23 mouse cellular contexts compared by ENCODE assay signal in the genomic region with DNA sequence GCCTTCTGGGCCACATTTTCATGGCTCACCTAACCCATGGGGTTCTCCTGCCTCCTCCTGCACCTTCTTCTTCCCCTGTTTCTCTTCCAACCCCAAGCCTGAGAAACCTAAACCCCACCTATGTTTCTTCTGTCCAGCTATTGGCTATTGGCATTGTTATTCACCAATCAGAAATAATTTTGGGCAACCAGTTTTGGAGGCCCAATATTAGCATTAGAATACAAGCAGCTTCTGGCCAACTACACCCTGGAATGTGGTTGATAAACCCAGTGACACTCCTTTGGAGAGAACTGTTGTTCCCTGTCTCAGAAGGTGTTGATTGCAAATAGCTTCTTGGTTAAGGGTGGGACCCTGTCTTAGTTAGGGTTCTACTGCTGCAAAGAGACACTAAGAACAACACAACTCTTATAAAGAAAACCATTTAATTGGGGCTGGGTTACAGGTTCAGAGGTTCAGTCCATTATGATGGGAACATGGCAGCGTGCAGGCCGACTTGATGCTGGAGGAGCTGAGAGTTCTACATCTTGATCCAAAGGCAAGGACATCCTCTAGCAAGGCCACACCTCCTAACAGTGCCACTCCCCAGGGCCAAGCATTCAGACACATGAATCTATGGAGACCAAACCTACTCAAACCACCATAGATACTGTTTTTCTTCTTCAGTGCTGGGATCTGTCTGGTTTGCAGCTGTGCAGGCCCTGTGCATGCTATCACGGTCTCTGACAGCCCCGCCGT. TPM values are rescaled to one million over a fixed set of nuclear protein-coding genes. Genes with fewer than 3 reads are reported as not detected.
DNase-seq lines count a peak whose midpoint lies in the region; ATAC-seq and TF ChIP-seq lines count a peak whose summit lies in the region.
"Had no signal": no experiment of that assay in that cellular context is flagged by ENCODE, and none has a peak within 500 bp of the region (broad histone marks: within the 10 kb centered on the region; RNA-seq: fewer than 3 reads in every experiment).

No protein-coding gene starts in this region.

- TF ChIP-seq CTCF in E14TG2a.4 (conservative IDR thresholded peaks at IDR 0.05; ENCODE audit: low read length) (no peak), ES-Bruce4 (IDR thresholded peaks at IDR 0.05; ENCODE audit: low read depth, low read length) (no peak)

- WGBS in midbrain, embryonic 14.5 days: 91% methylated on average over 5 of the region's 5 CpGs

- H3K4me2 ChIP-seq in midbrain, embryonic 14.5 days (ENCODE audit: low read length): no peak overlapping the region
- H3K4me2 ChIP-seq: embryonic facial prominence, embryonic 12.5 days; forebrain, embryonic 13.5 days; forebrain, embryonic 15.5 days had no signal

- H3K9me3 ChIP-seq in E14TG2a.4 (ENCODE audit: low read length): peaks cover 2% of the 10 kb centered on the region
- peaks cover 1% of the 10 kb centered on the region for H3K9me3 ChIP-seq in ES-Bruce4 (replicated peaks; ENCODE audit: control insufficient read depth, insufficient read depth, low read length, poor library complexity, severe bottlenecking)
- no peaks in the 10 kb centered on the region for H3K9me3 ChIP-seq in ES-E14 (ENCODE audit: control insufficient read depth, insufficient read depth, low read depth, low read length)
- no peaks in the 10 kb centered on the region for H3K9me3 ChIP-seq in midbrain, embryonic 14.5 days (ENCODE audit: control insufficient read depth, low read length)
- H3K9me3 ChIP-seq: embryonic facial prominence, embryonic 12.5 days; forebrain, embryonic 15.5 days had no signal

- in situ Hi-C loops in ES-E14 (cut with MboI; ENCODE audit: low sequenced_read_pairs in 2 of 2, unreplicated experiment in 2 of 2): no loop called here

- H3K27me3 ChIP-seq in E14TG2a.4 (ENCODE audit: insufficient read depth, low read length) (no peaks in the 10 kb centered on the region), ES-Bruce4 (ENCODE audit: control insufficient read depth, insufficient read depth, low read length, poor library complexity, severe bottlenecking) (no peaks in the 10 kb centered on the region)
- no peaks in the 10 kb centered on the region for H3K27me3 ChIP-seq in midbrain, embryonic 14.5 days (ENCODE audit: control insufficient read depth, insufficient read depth, low read length)
- H3K27me3 ChIP-seq: embryonic facial prominence, embryonic 12.5 days; forebrain, embryonic 13.5 days; forebrain, embryonic 15.5 days; Patski had no signal

- H3K27ac ChIP-seq in ES-Bruce4 (ENCODE audit: insufficient read depth, low read length) (peak overlapping the region; percentile 86), ES-E14 (ENCODE audit: insufficient read depth, low read depth, low read length, poor library complexity, severe bottlenecking) (peak overlapping the region; percentile 84)
- H3K27ac ChIP-seq in midbrain, embryonic 14.5 days (replicated peaks; ENCODE audit: low read depth, low read length): no peak overlapping the region
- H3K27ac ChIP-seq: embryonic facial prominence, embryonic 10.5 days; embryonic facial prominence, embryonic 12.5 days; forebrain, embryonic 13.5 days; forebrain, embryonic 15.5 days had no signal

- no peak for ATAC-seq in midbrain, embryonic 14.5 days (ENCODE audit: low FRiP score, low TSS enrichment)
- ATAC-seq: activated CD4-positive, CD25-positive, alpha-beta regulatory T cell, adult 4 months; forebrain, embryonic 13.5 days; forebrain, embryonic 15.5 days; forebrain, postnatal 0 days; Patski had no signal

- 0 out of 2 replicates have a peak overlapping the region, but pooled peaks have one; percentile 41 for H3K9ac ChIP-seq in ES-Bruce4 (ENCODE audit: low read depth, poor library complexity, severe bottlenecking)
- H3K9ac ChIP-seq in ES-E14 (ENCODE audit: insufficient read depth, low read depth, low read length, poor library complexity, severe bottlenecking): peak overlapping the region; percentile 63; the same call in 1 of the 2 replicates
- no peak overlapping the region for H3K9ac ChIP-seq in midbrain, embryonic 14.5 days (replicated peaks; ENCODE audit: low read length)
- H3K9ac ChIP-seq: embryonic facial prominence, embryonic 12.5 days; forebrain, embryonic 13.5 days; forebrain, embryonic 15.5 days; forebrain, postnatal 0 days had no signal

- DNase-seq in ES-E14 (ENCODE audit: low read depth, low spot score) (no peak), ZHBTc4 (ENCODE audit: low read depth, low spot score) (peak; percentile 63)
- DNase-seq in midbrain, embryonic 14.5 days: no peak
- no peak for DNase-seq in embryo, embryonic 9.5 days (ENCODE audit: extremely low spot score)
- DNase-seq in adrenal gland, adult 2 months: no peak
- DNase-seq: adrenal gland, postnatal 10 days; adrenal gland, postnatal 25 days; cerebellum, adult 11 months; cerebellum, adult 18-20 months; cerebellum, adult 8-10 months; cerebellum, adult 9-11 months; cerebellum, postnatal 14 days; cerebellum, postnatal 36 days; embryo, embryonic 11 days; forebrain, postnatal 0 days had no signal

- H3K36me3 ChIP-seq in E14TG2a.4 (ENCODE audit: insufficient read depth, low read length): peaks cover 53% of the 10 kb centered on the region
- peaks cover under 1% of the 10 kb centered on the region for H3K36me3 ChIP-seq in ES-Bruce4 (ENCODE audit: control insufficient read depth, insufficient read depth, low read length, poor library complexity, severe bottlenecking)
- peaks cover 14% of the 10 kb centered on the region for H3K36me3 ChIP-seq in ES-E14 (ENCODE audit: control insufficient read depth, insufficient read depth, low read length, poor library complexity, severe bottlenecking)
- 0 out of 2 replicates have a peak, but pooled peaks cover 3% of the 10 kb centered on the region for H3K36me3 ChIP-seq in midbrain, embryonic 14.5 days (ENCODE audit: control insufficient read depth, insufficient read depth, low read length)

- TF ChIP-seq EP300 in ES-Bruce4 (IDR thresholded peaks at IDR 0.05; ENCODE audit: insufficient read depth, low read depth, low read length): 0 out of 2 replicates have a peak, but pooled peaks have one; percentile 36

- peak overlapping the region; percentile 76 for H3K4me3 ChIP-seq in E14TG2a.4 (replicated peaks; ENCODE audit: low read length)
- peak overlapping the region; percentile 46; the same call in 1 of the 2 replicates for H3K4me3 ChIP-seq in ES-Bruce4 (ENCODE audit: low read depth, low read length)
- peak overlapping the region; percentile 14 to 33; a peak in 2 of 4 replicates for H3K4me3 ChIP-seq in ES-E14 (ENCODE audit: insufficient read depth in 1 of 2, low read depth in 1 of 2, low read length in 2 of 2, poor library complexity in 1 of 2, severe bottlenecking in 1 of 2)
- no peak overlapping the region for H3K4me3 ChIP-seq in midbrain, embryonic 14.5 days (replicated peaks; ENCODE audit: low read depth, low read length)
- H3K4me3 ChIP-seq: embryonic facial prominence, embryonic 10.5 days; embryonic facial prominence, embryonic 12.5 days; forebrain, embryonic 13.5 days; forebrain, embryonic 15.5 days had no signal

- no peak for TF ChIP-seq POLR2A in ES-Bruce4 (IDR thresholded peaks at IDR 0.05; ENCODE audit: insufficient read depth, low read length)

- H3K4me1 ChIP-seq in E14TG2a.4 (replicated peaks; ENCODE audit: low read depth, low read length): peaks cover 90% of the 10 kb centered on the region
- H3K4me1 ChIP-seq in ES-Bruce4 (ENCODE audit: control insufficient read depth, insufficient read depth, low read length): peaks cover 9% of the 10 kb centered on the region
- peaks cover 5 to 24% of the 10 kb centered on the region in 2 experiments; a peak in 3 of 4 replicates for H3K4me1 ChIP-seq in ES-E14 (ENCODE audit: control insufficient read depth in 2 of 2, insufficient read depth in 2 of 2, low read length in 2 of 2, poor library complexity in 1 of 2)
- no peaks in the 10 kb centered on the region for H3K4me1 ChIP-seq in midbrain, embryonic 14.5 days (ENCODE audit: control insufficient read depth, insufficient read depth, low read length)
- H3K4me1 ChIP-seq: embryonic facial prominence, embryonic 12.5 days had no signal

TF ChIP-seq in ES-E14, 5 proteins besides CTCF, POLR2A, EP300 and RAD21:
- no peak for TF ChIP-seq MAFK (IDR thresholded peaks at IDR 0.05; ENCODE audit: insufficient read depth, low read depth, low read length)
- no peak for TF ChIP-seq ZNF384 (IDR thresholded peaks at IDR 0.05; ENCODE audit: low read depth, low read length)
- TF ChIP-seq ZC3H11A (IDR thresholded peaks at IDR 0.05; ENCODE audit: borderline replicate concordance, low read depth, low read length): no peak
- no peak for TF ChIP-seq CHD2 (IDR thresholded peaks at IDR 0.05; ENCODE audit: low read depth, low read length)
- no peak for TF ChIP-seq HCFC1 (IDR thresholded peaks at IDR 0.05; ENCODE audit: borderline replicate concordance, insufficient read depth, low read length)

RNA-seq across cellular contexts. Expression of a gene that starts 44.4 kb away (rescaled TPM):
- polyA plus RNA-seq in ES-Bruce4 (2011; ENCODE audit: insufficient read depth, insufficient read length, low read depth, missing spikeins): 162 and 164 TPM in 2 replicates
- 52.8 and 57.1 TPM in 2 replicates for total RNA-seq in ES-E14 (2012; rRNA removed)
- polyA plus RNA-seq in midbrain, embryonic 14.5 days (2014; fragmentation: Nextera tagmentation; extraction: Ambion mirVana): 30.0 and 31.1 TPM in 2 replicates
- 10 to 100 TPM; 71.1 to 80.0 TPM for total RNA-seq in adrenal gland, adult 2 months (2021)
- 55.9 and 59.6 TPM in 2 replicates for polyA plus RNA-seq in adrenal gland, adult 2 months (2012; rRNA removed)
